Comparison of ENCODE assay signal across 22 mouse cellular contexts in genomic region chr17:79709718-79710117, GRCm38 (mm10). TPM values are rescaled to one million over a fixed set of nuclear protein-coding genes. Genes with fewer than 3 reads are reported as not detected.
A peak's percentile ranks its signal among the peaks of the same experiment; 100 is the strongest.
DNase-seq lines count a peak whose midpoint lies in the region; ATAC-seq lines count a peak whose summit lies in the region.
"Had no signal": no experiment of that assay in that cellular context is flagged by ENCODE, and none has a peak within 500 bp of the region (broad histone marks: within the 10 kb centered on the region; RNA-seq: fewer than 3 reads in every experiment).

No protein-coding gene starts in this region.

- no peak overlapping the region for H3K4me3 ChIP-seq in kidney, embryonic 16.5 days (ENCODE audit: low read length)
- H3K4me3 ChIP-seq: erythroblast, embryonic 14.5 days; forebrain, embryonic 12.5 days; forebrain, embryonic 15.5 days; heart, adult 2 months; hindbrain, embryonic 12.5 days; hindbrain, embryonic 15.5 days had no signal

- peak; percentile 16 for DNase-seq in heart, adult 11 months
- no peak for DNase-seq in heart, adult 9 months (ENCODE audit: low spot score in 2 of 2)
- no peak for DNase-seq in kidney, postnatal 14 days
- peak; percentile 8 for DNase-seq in testis, postnatal 10 days (ENCODE audit: low spot score)
- no peak for DNase-seq in testis, postnatal 14 days (ENCODE audit: low spot score)
- DNase-seq: adrenal gland, postnatal 10 days; adrenal gland, postnatal 36 days; B cell, adult 2 months; cerebellum, adult 18-20 months; cerebellum, adult 9-10 months; gastrocnemius, postnatal 25 days; heart, adult 2 months had no signal

- H3K36me3 ChIP-seq in kidney, embryonic 16.5 days (ENCODE audit: insufficient read depth, low read length): no peaks in the 10 kb centered on the region
- H3K36me3 ChIP-seq: forebrain, embryonic 12.5 days; forebrain, embryonic 15.5 days; G1E; hindbrain, embryonic 12.5 days; hindbrain, embryonic 15.5 days had no signal

- WGBS in kidney, embryonic 16.5 days: 61% methylated on average over 1 of the region's 1 CpGs

- no peak overlapping the region for H3K27ac ChIP-seq in kidney, embryonic 16.5 days (ENCODE audit: low read length)
- H3K27ac ChIP-seq: forebrain, embryonic 12.5 days; forebrain, embryonic 15.5 days; heart, adult 2 months; hindbrain, embryonic 12.5 days; hindbrain, embryonic 15.5 days had no signal

- H3K9ac ChIP-seq in kidney, embryonic 16.5 days (replicated peaks; ENCODE audit: low read length): no peak overlapping the region
- H3K9ac ChIP-seq: forebrain, embryonic 12.5 days; forebrain, embryonic 15.5 days; hindbrain, embryonic 12.5 days; hindbrain, embryonic 15.5 days had no signal

- H3K9me3 ChIP-seq in kidney, embryonic 16.5 days (ENCODE audit: low read length): no peaks in the 10 kb centered on the region
- H3K9me3 ChIP-seq: forebrain, embryonic 12.5 days; forebrain, embryonic 15.5 days; hindbrain, embryonic 12.5 days; hindbrain, embryonic 15.5 days had no signal

- peak overlapping the region; percentile 31; the same call in 1 of the 2 replicates for H3K4me2 ChIP-seq in kidney, embryonic 16.5 days (replicated peaks; ENCODE audit: low read depth, low read length)
- H3K4me2 ChIP-seq: forebrain, embryonic 12.5 days; forebrain, embryonic 15.5 days; heart, embryonic 11.5 days; hindbrain, embryonic 12.5 days; hindbrain, embryonic 15.5 days had no signal

- H3K4me1 ChIP-seq in kidney, embryonic 16.5 days (ENCODE audit: insufficient read depth, low read length): peaks cover 23% of the 10 kb centered on the region

- no peak for ATAC-seq in kidney, embryonic 16.5 days (ENCODE audit: low FRiP score, low TSS enrichment)
- ATAC-seq: forebrain, embryonic 15.5 days; Patski had no signal

- H3K27me3 ChIP-seq in kidney, embryonic 16.5 days (ENCODE audit: insufficient read depth, low read length): peaks cover 27% of the 10 kb centered on the region
- H3K27me3 ChIP-seq: CH12.LX, Patski had no signal

RNA-seq across cellular contexts. Expression of gene Cyp1b1, which starts 5.1 kb away (rescaled TPM):
- polyA plus RNA-seq in kidney, embryonic 16.5 days (2015; fragmentation: Nextera tagmentation; extraction: Ambion mirVana): 18.5 and 18.6 TPM in 2 replicates
- polyA plus RNA-seq: erythroblast, embryonic 14.5 days; G1E had no signal

Comparison
In these comparisons a context has a peak if more than half of its experiments do, and no peak if none do; other contexts are left out.
1. DNase-seq: peak in heart, adult 11 months (single experiment) and testis, postnatal 10 days (single experiment); none in heart, adult 9 months (0 of 2), kidney, postnatal 14 days (single experiment) and testis, postnatal 14 days (single experiment).